25 mouse cellular contexts compared by ENCODE assay signal in the genomic region with DNA sequence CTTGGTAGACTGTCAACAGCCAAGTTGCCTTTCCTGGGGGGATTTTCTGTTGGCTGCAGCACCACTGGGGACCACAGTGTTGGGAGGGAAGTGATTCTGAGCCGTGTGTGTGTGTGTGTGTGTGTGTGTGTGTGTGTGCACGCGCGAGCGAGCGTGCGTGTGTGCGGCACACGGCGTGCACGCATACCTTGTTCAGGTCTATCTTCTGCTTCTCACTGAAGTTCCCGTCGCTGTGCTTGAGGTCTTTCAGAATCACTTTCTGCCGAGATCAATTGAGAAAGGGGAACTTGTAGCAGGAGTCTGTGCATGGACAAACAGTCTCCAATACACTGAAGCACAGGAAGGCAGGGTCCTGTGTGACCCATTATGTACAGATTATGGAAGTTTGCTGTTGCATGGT. TPM values are rescaled to one million over a fixed set of nuclear protein-coding genes. Genes with fewer than 3 reads are reported as not detected.
A peak's percentile ranks its signal among the peaks of the same experiment; 100 is the strongest.
DNase-seq lines count a peak whose midpoint lies in the region; ATAC-seq and TF ChIP-seq lines count a peak whose summit lies in the region.
"Had no signal": no experiment of that assay in that cellular context is flagged by ENCODE, and none has a peak within 500 bp of the region (broad histone marks: within the 10 kb centered on the region; RNA-seq: fewer than 3 reads in every experiment).

No protein-coding gene starts in this region.

- H3K79me2 ChIP-seq in heart, adult 2 months (replicated peaks; ENCODE audit: control insufficient read depth, insufficient read depth, low read length), result no peaks in the 10 kb centered on the region

- H3K27ac ChIP-seq in bone marrow, adult 2 months (ENCODE audit: control insufficient read depth, insufficient read depth, low read depth, low read length, poor library complexity), result peak overlapping the region; percentile 54; the same call in 1 of the 2 replicates
- H3K27ac ChIP-seq in limb, embryonic 10.5 days, result 0 out of 2 replicates have a peak overlapping the region, but pooled peaks have one; percentile 19
- no peak overlapping the region for H3K27ac ChIP-seq in heart, adult 2 months
- H3K27ac ChIP-seq: embryonic facial prominence, embryonic 12.5 days; heart, embryonic 13.5 days; hindbrain, embryonic 12.5 days had no signal

- no peaks in the 10 kb centered on the region for H3K9me3 ChIP-seq in limb, embryonic 10.5 days (replicated peaks)
- H3K9me3 ChIP-seq: embryonic facial prominence, embryonic 12.5 days; heart, embryonic 13.5 days; hindbrain, embryonic 12.5 days had no signal

- no peak for TF ChIP-seq POLR2A in bone marrow, adult 2 months (IDR thresholded peaks at IDR 0.05; ENCODE audit: borderline replicate concordance, control insufficient read depth, low read depth, low read length)
- TF ChIP-seq POLR2A in heart, adult 2 months (IDR thresholded peaks at IDR 0.05; ENCODE audit: insufficient read depth, low read depth, low read length), result no peak

- 16% methylated on average over 14 of the region's 14 CpGs for WGBS in bone marrow, adult 2 months
- WGBS in limb, embryonic 10.5 days, result 95% methylated on average over 14 of the region's 14 CpGs
- 88% methylated on average over 14 of the region's 14 CpGs for WGBS in heart, adult 2 months

- no peak for TF ChIP-seq EP300 in heart, adult 2 months (IDR thresholded peaks at IDR 0.05; ENCODE audit: insufficient read depth, low read depth, low read length)

- TF ChIP-seq CTCF in bone marrow, adult 2 months (IDR thresholded peaks at IDR 0.05; ENCODE audit: control insufficient read depth, insufficient read depth, low read length), result no peak
- TF ChIP-seq CTCF in heart, adult 2 months (IDR thresholded peaks at IDR 0.05), result no peak

- ATAC-seq in neutrophil, adult 5-6 weeks (ENCODE audit: extremely low read depth, insufficient number of reproducible peaks, low FRiP score, poor library complexity, severe bottlenecking), result peak; percentile 81
- ATAC-seq: forebrain, embryonic 16.5 days; hindbrain, embryonic 16.5 days; inflammation-experienced regulatory T-cells, adult 6 months had no signal

- intact Hi-C loops in heart, adult 2 months (cut with DNase I), result no loop called here

- no peaks in the 10 kb centered on the region for H3K27me3 ChIP-seq in limb, embryonic 10.5 days (ENCODE audit: low read depth, poor library complexity, severe bottlenecking)
- H3K27me3 ChIP-seq in heart, adult 2 months (ENCODE audit: control insufficient read depth, insufficient read depth, low read length), result no peaks in the 10 kb centered on the region
- H3K27me3 ChIP-seq: embryonic facial prominence, embryonic 12.5 days; heart, embryonic 13.5 days; hindbrain, embryonic 12.5 days had no signal

- H3K36me3 ChIP-seq in limb, embryonic 10.5 days, result no peaks in the 10 kb centered on the region
- no peaks in the 10 kb centered on the region for H3K36me3 ChIP-seq in heart, adult 2 months (ENCODE audit: control insufficient read depth, insufficient read depth, low read length)
- H3K36me3 ChIP-seq: embryonic facial prominence, embryonic 12.5 days; heart, embryonic 13.5 days; hindbrain, embryonic 12.5 days had no signal

- peak; percentile 68 to 69 for DNase-seq in B cell, adult 2 months
- DNase-seq in limb, embryonic 10.5 days (ENCODE audit: low spot score), result no peak
- DNase-seq in heart, adult 2 months, result no peak
- no peak for DNase-seq in embryo, embryonic 10 days (ENCODE audit: low spot score)
- DNase-seq in embryo, embryonic 9.5 days (ENCODE audit: extremely low spot score), result no peak
- DNase-seq: adrenal gland, adult 8-10 months; adrenal gland, postnatal 36 days; cerebellum, adult 11-12 months; cerebellum, adult 9-11 months; cerebellum, postnatal 36 days; embryo, embryonic 11 days; gastrocnemius, postnatal 14 days; heart, postnatal 36 days; kidney, adult 11 months had no signal

- H3K4me1 ChIP-seq in bone marrow, adult 2 months (ENCODE audit: control insufficient read depth, insufficient read depth, low read length), result peaks cover 5% of the 10 kb centered on the region
- H3K4me1 ChIP-seq in limb, embryonic 10.5 days, result no peaks in the 10 kb centered on the region
- H3K4me1 ChIP-seq in heart, adult 2 months (ENCODE audit: control insufficient read depth, insufficient read depth, low read length), result no peaks in the 10 kb centered on the region
- H3K4me1 ChIP-seq: embryonic facial prominence, embryonic 12.5 days; heart, embryonic 13.5 days; hindbrain, embryonic 12.5 days had no signal

- H3K4me3 ChIP-seq in bone marrow, adult 2 months (replicated peaks; ENCODE audit: control insufficient read depth, low read depth, low read length), result no peak overlapping the region
- H3K4me3 ChIP-seq in limb, embryonic 10.5 days, result no peak overlapping the region
- H3K4me3 ChIP-seq in heart, adult 2 months, result no peak overlapping the region
- H3K4me3 ChIP-seq: embryonic facial prominence, embryonic 12.5 days; heart, embryonic 13.5 days; hindbrain, embryonic 12.5 days had no signal

- H3K9ac ChIP-seq in heart, adult 2 months (ENCODE audit: low read depth, low read length), result no peak overlapping the region
- H3K9ac ChIP-seq: embryonic facial prominence, embryonic 12.5 days; heart, embryonic 13.5 days; hindbrain, embryonic 12.5 days had no signal

RNA-seq across cellular contexts. Expression of gene Gucy2c, which starts 53.4 kb away (rescaled TPM):
- not detected in 2 replicates for polyA plus RNA-seq in bone marrow, adult 2 months (2011; ENCODE audit: insufficient read depth, insufficient read length, low replicate concordance, missing spikeins)
- polyA plus RNA-seq in limb, embryonic 10.5 days (2016; fragmentation: Nextera tagmentation; extraction: Ambion mirVana), result 0.11 and 0.16 TPM in 2 replicates
- 0.23 and 0.37 TPM in 2 replicates for total RNA-seq in neutrophil, adult 5-6 weeks (2017)
- total RNA-seq in heart, adult 2 months (2021), result not detected
- polyA plus RNA-seq in heart, adult 2 months (2012; rRNA removed), result not detected in 2 replicates
- total RNA-seq: adrenal gland, postnatal 36 days; gastrocnemius, adult 18-20 months; gastrocnemius, postnatal 14 days; heart, postnatal 36 days had no signal
- polyA plus RNA-seq: forebrain, embryonic 11.5 days; heart, postnatal 0 days; inflammation-experienced regulatory T-cells, adult 6 months had no signal

Comparison
In these comparisons a context has a peak if more than half of its experiments do, and no peak if none do; other contexts are left out.
1. DNase-seq: peak in B cell, adult 2 months (2 of 2); none in limb, embryonic 10.5 days (single experiment), heart, adult 2 months (0 of 2), embryo, embryonic 10 days (single experiment) and embryo, embryonic 9.5 days (single experiment).